Comparison of ENCODE assay signal across 26 mouse cellular contexts in genomic region chr19:53366057-53366775, GRCm38 (mm10). TPM values are rescaled to one million over a fixed set of nuclear protein-coding genes. Genes with fewer than 3 reads are reported as not detected.
DNase-seq lines count a peak whose midpoint lies in the region; ATAC-seq lines count a peak whose summit lies in the region.
"Had no signal": no experiment of that assay in that cellular context is flagged by ENCODE, and none has a peak within 500 bp of the region (broad histone marks: within the 10 kb centered on the region; RNA-seq: fewer than 3 reads in every experiment).

No protein-coding gene starts in this region.

- H3K27ac ChIP-seq in heart, embryonic 13.5 days (replicated peaks), result peak overlapping the region; percentile 39
- H3K27ac ChIP-seq in lung, embryonic 16.5 days (ENCODE audit: low read length), result no peak overlapping the region
- H3K27ac ChIP-seq in kidney, embryonic 14.5 days (ENCODE audit: low read depth, low read length), result no peak overlapping the region
- H3K27ac ChIP-seq: liver, embryonic 15.5 days; macrophage had no signal

- H3K9ac ChIP-seq in heart, embryonic 13.5 days, result peak overlapping the region; percentile 54; the same call in 1 of the 2 replicates
- peak overlapping the region; percentile 18; the same call in 1 of the 2 replicates for H3K9ac ChIP-seq in lung, embryonic 16.5 days (ENCODE audit: low read length)
- no peak overlapping the region for H3K9ac ChIP-seq in kidney, embryonic 14.5 days (ENCODE audit: low read depth, low read length)
- H3K9ac ChIP-seq: forebrain, postnatal 0 days; liver, embryonic 15.5 days had no signal

- peaks cover 49% of the 10 kb centered on the region for H3K4me1 ChIP-seq in heart, embryonic 13.5 days
- H3K4me1 ChIP-seq in lung, embryonic 16.5 days (replicated peaks; ENCODE audit: control insufficient read depth, insufficient read depth, low read length), result peaks cover 27% of the 10 kb centered on the region
- peaks cover 12% of the 10 kb centered on the region; the same call in 1 of the 2 replicates for H3K4me1 ChIP-seq in kidney, embryonic 14.5 days (ENCODE audit: control insufficient read depth, insufficient read depth, low read length)

- ATAC-seq in heart, embryonic 13.5 days (ENCODE audit: extremely low read depth, insufficient number of reproducible peaks, low FRiP score, low TSS enrichment), result no peak
- ATAC-seq in lung, embryonic 16.5 days (ENCODE audit: low read depth), result no peak
- no peak for ATAC-seq in kidney, embryonic 14.5 days (ENCODE audit: low FRiP score, low TSS enrichment)
- ATAC-seq: forebrain, postnatal 0 days; intestine, postnatal 0 days had no signal

- intact Hi-C loops in heart, postnatal 14 days (cut with DNase I), result loop anchor here (5.0 kb wide), 1 partner anchor 54 kb away; the partner anchor contains the start of gene Mxi1

- H3K4me2 ChIP-seq in heart, embryonic 13.5 days, result no peak overlapping the region
- no peak overlapping the region for H3K4me2 ChIP-seq in lung, embryonic 16.5 days (ENCODE audit: low read depth, low read length)
- no peak overlapping the region for H3K4me2 ChIP-seq in kidney, embryonic 14.5 days (replicated peaks; ENCODE audit: low read depth, low read length)
- H3K4me2 ChIP-seq: liver, embryonic 15.5 days; midbrain, embryonic 11.5 days had no signal

- H3K4me3 ChIP-seq in heart, embryonic 13.5 days, result no peak overlapping the region
- H3K4me3 ChIP-seq in lung, embryonic 16.5 days (ENCODE audit: low read length), result no peak overlapping the region
- no peak overlapping the region for H3K4me3 ChIP-seq in kidney, embryonic 14.5 days (ENCODE audit: low read length)
- H3K4me3 ChIP-seq: erythroblast, embryonic 14.5 days; liver, embryonic 15.5 days had no signal

- DNase-seq in cerebellum, adult 11-12 months, result peak; percentile 42
- DNase-seq in cerebellum, postnatal 4 days (ENCODE audit: low spot score in 2 of 2), result no peak
- no peak for DNase-seq in heart, postnatal 14 days
- DNase-seq in lung, postnatal 25 days (ENCODE audit: low spot score), result no peak
- no peak for DNase-seq in right cerebral cortex, postnatal 14 days
- DNase-seq: adrenal gland, adult 8-10 months; forebrain, postnatal 0 days; heart, adult 18-20 months; right cerebral cortex, postnatal 4 days; thymus, postnatal 25 days had no signal

- WGBS in heart, embryonic 13.5 days, result 67% methylated on average over 11 of the region's 11 CpGs
- WGBS in lung, embryonic 16.5 days, result 63% methylated on average over 11 of the region's 11 CpGs
- WGBS in kidney, embryonic 14.5 days, result 78% methylated on average over 11 of the region's 11 CpGs

- H3K36me3 ChIP-seq in heart, embryonic 13.5 days, result peaks cover 9% of the 10 kb centered on the region
- H3K36me3 ChIP-seq in lung, embryonic 16.5 days (ENCODE audit: control insufficient read depth, insufficient read depth, low read length), result no peaks in the 10 kb centered on the region
- H3K36me3 ChIP-seq in kidney, embryonic 14.5 days (ENCODE audit: control insufficient read depth, insufficient read depth, low read length), result no peaks in the 10 kb centered on the region

- H3K9me3 ChIP-seq in heart, embryonic 13.5 days, result no peaks in the 10 kb centered on the region
- no peaks in the 10 kb centered on the region for H3K9me3 ChIP-seq in lung, embryonic 16.5 days (ENCODE audit: control insufficient read depth, low read length)
- H3K9me3 ChIP-seq in kidney, embryonic 14.5 days (ENCODE audit: control insufficient read depth, low read length), result no peaks in the 10 kb centered on the region
- H3K9me3 ChIP-seq: liver, embryonic 15.5 days had no signal

- H3K27me3 ChIP-seq in heart, embryonic 13.5 days (replicated peaks), result no peaks in the 10 kb centered on the region
- no peaks in the 10 kb centered on the region for H3K27me3 ChIP-seq in lung, embryonic 16.5 days (ENCODE audit: control insufficient read depth, insufficient read depth, low read depth, low read length)
- no peaks in the 10 kb centered on the region for H3K27me3 ChIP-seq in kidney, embryonic 14.5 days (ENCODE audit: control insufficient read depth, insufficient read depth, low read length)
- H3K27me3 ChIP-seq: liver, embryonic 15.5 days had no signal

RNA-seq across cellular contexts. Expression of gene Gm10197, which starts 5.3 kb away (rescaled TPM):
- polyA plus RNA-seq in heart, embryonic 13.5 days (2015; fragmentation: Nextera tagmentation; extraction: Ambion mirVana), result not detected in 2 replicates
- not detected for total RNA-seq in heart, postnatal 14 days (2021)
- 3.8 TPM in 1 of 2 replicates, not detected in the other for polyA plus RNA-seq in lung, embryonic 16.5 days (2015; fragmentation: Nextera tagmentation; extraction: Ambion mirVana)
- polyA plus RNA-seq in kidney, embryonic 14.5 days (2014; fragmentation: Nextera tagmentation; extraction: Ambion mirVana), result 2.0 and 3.2 TPM in 2 replicates
- total RNA-seq: adrenal gland, adult 8-10 months; forebrain, postnatal 0 days; gastrocnemius, adult 8-10 months; heart, adult 18-20 months; heart, postnatal 25 days; layer of hippocampus, adult 8-10 months; left cerebral cortex, adult 18-20 months; monocyte, adult 5-6 weeks had no signal
- polyA plus RNA-seq: erythroblast, embryonic 14.5 days; forebrain, postnatal 0 days; intestine, postnatal 0 days; kidney, postnatal 0 days; limb, embryonic 14.5 days; liver, embryonic 15.5 days; macrophage; midbrain, embryonic 11.5 days; testis, adult 2 months had no signal

RNA-seq across cellular contexts. Expression of gene Smndc1, which starts 24.2 kb away (rescaled TPM):
- 27.8 and 28.8 TPM in 2 replicates for polyA plus RNA-seq in heart, embryonic 13.5 days (2015; fragmentation: Nextera tagmentation; extraction: Ambion mirVana)
- 10 to 100 TPM; 29.7 to 31.6 TPM for total RNA-seq in heart, postnatal 14 days (2021)
- 35.5 and 42.3 TPM in 2 replicates for polyA plus RNA-seq in lung, embryonic 16.5 days (2015; fragmentation: Nextera tagmentation; extraction: Ambion mirVana)
- polyA plus RNA-seq in kidney, embryonic 14.5 days (2014; fragmentation: Nextera tagmentation; extraction: Ambion mirVana), result 47.7 and 49.4 TPM in 2 replicates

RNA-seq across cellular contexts. Expression of gene Mxi1, which starts 55.9 kb away (rescaled TPM):
- polyA plus RNA-seq in heart, embryonic 13.5 days (2015; fragmentation: Nextera tagmentation; extraction: Ambion mirVana), result 31.8 and 34.5 TPM in 2 replicates
- 10 to 100 TPM; 37.0 to 40.7 TPM for total RNA-seq in heart, postnatal 14 days (2021)
- 20.2 and 22.6 TPM in 2 replicates for polyA plus RNA-seq in lung, embryonic 16.5 days (2015; fragmentation: Nextera tagmentation; extraction: Ambion mirVana)
- 31.0 and 42.5 TPM in 2 replicates for polyA plus RNA-seq in kidney, embryonic 14.5 days (2014; fragmentation: Nextera tagmentation; extraction: Ambion mirVana)
